Mouse (Mus musculus) neutrophil, adult 65 days (primary cell): ENCODE results near the gene Krt77. TPM values are rescaled to one million over a fixed set of nuclear protein-coding genes. Genes with fewer than 3 reads are reported as not detected.

Source experiments
- total RNA-seq: library from RNA; stranded (reverse); gene quantifications from 2 replicates; pipeline ENCODE4 v1.2.4, GENCODE M21; 2023

Krt77 gene
- total RNA-seq: not detected in 2 replicates

DNA sequence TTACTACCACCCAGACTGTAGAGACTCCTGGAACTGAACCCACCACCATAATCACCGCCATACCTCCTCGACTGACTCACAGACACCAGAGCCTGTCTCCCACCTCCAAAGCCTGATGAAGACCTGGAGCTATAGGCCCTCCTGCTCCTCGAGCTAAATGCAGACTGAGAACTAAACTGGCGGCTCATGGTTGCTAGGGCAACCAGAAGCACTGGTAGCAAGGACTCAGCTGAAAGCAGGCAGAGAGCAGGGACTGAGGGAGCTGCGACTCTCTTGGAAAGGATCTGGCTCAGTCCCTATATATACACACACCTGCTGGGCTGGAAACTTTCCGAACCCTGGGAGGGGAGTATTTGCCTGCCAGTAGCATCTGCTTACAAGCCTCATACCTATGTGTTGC lies at the start of gene Krt77:
TSS of gene Krt77 (minus strand) at position 275 of the 400 bp plus-strand sequence.

DNA sequence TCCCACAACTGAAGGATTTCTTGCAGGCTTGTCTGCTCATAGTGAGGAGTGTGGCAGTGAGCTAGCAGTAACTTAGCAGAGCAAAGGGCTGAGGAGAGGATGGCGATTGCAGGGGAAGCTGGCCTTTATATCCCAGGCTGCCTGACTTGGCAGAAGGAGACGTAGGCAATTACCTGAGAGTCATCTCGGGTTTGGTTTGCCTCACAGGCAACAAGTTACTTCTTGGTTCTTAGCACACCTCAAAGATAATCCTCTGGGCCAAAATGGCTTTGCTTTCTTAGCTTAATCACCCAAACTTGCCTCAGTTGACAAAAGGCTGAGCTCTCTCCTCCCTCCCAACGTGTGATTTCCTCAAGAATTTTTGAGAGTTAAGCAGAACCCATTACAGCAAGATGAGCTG lies 23.3 kb upstream of the Krt77 start, which contains the start of gene Krt76:
TSS of gene Krt76 (minus strand) at position 101 of the 400 bp plus-strand sequence.

DNA sequence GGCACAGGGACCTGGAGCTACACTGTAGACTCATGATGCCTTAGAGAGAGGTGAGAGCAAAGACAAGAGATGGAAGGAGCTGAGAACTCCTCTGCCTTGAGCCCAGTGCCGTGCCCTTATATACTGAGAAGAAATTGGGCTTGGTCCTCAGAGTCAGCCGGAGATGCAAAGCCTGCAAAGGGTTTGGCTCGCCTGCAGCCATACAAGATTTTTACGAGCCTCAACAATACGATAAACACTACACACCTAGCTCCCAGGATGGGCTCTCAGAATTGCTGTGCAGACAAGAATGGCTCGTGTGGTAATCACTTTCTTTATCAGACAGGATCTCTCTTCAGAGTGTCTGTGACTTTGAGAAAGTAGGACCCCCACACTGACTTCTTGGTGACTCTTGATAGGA lies 18.8 kb downstream of the Krt77 start, which contains the start of gene Krt1:
TSS of gene Krt1 (minus strand) at position 101 of the 400 bp plus-strand sequence.

GRCm38 (mm10) chr15:101817875-101818274 lies 51.6 kb downstream of the Krt77 start, which contains the start of gene Krt2:
Gene Krt2 (minus strand): TSS chr15:101818169.

Other genes with a start within 250 kb of the Krt77 start
- gene Gm5414, start 241.5 kb downstream of the Krt77 start, total RNA-seq: not detected in 2 replicates
- not detected in 2 replicates for gene Gm5478, start 222.3 kb downstream of the Krt77 start, total RNA-seq
- gene Krt6b, start 189.4 kb downstream of the Krt77 start, total RNA-seq: not detected in 2 replicates
- not detected in 2 replicates for gene Krt6a, start 175.4 kb downstream of the Krt77 start, total RNA-seq
- gene Krt5, start 156.8 kb downstream of the Krt77 start, total RNA-seq: not detected in 2 replicates
- gene Krt71, start 126.6 kb downstream of the Krt77 start, total RNA-seq: not detected in 2 replicates
- not detected in 2 replicates for gene Krt72, start 83.2 kb downstream of the Krt77 start, total RNA-seq
- gene Krt73, start 67.4 kb downstream of the Krt77 start, total RNA-seq: not detected in 2 replicates
- gene Krt2, start 51.5 kb downstream of the Krt77 start, total RNA-seq: not detected in 2 replicates
- gene Krt1, start 18.9 kb downstream of the Krt77 start, total RNA-seq: not detected in 2 replicates
- not detected in 2 replicates for gene Krt76, start 23.2 kb upstream of the Krt77 start, total RNA-seq
- not detected in 2 replicates for gene Krt4, start 55.0 kb upstream of the Krt77 start, total RNA-seq
- not detected in 2 replicates for gene Krt79, start 70.6 kb upstream of the Krt77 start, total RNA-seq
- gene Krt78, start 84.6 kb upstream of the Krt77 start, total RNA-seq: not detected in 2 replicates
- not detected in 2 replicates for gene Krt8, start 134.8 kb upstream of the Krt77 start, total RNA-seq
- gene Krt18, start 158.5 kb upstream of the Krt77 start, total RNA-seq: 0.27 and 0.54 TPM in 2 replicates
- 102 and 140 TPM in 2 replicates for gene Eif4b, start 204.1 kb upstream of the Krt77 start, total RNA-seq
- gene Tns2, start 230.7 kb upstream of the Krt77 start, total RNA-seq: 0.98 and 4.1 TPM in 2 replicates